Mouse (Mus musculus): ENCODE results near the gene Il12b.

Il12b gene

DNA sequence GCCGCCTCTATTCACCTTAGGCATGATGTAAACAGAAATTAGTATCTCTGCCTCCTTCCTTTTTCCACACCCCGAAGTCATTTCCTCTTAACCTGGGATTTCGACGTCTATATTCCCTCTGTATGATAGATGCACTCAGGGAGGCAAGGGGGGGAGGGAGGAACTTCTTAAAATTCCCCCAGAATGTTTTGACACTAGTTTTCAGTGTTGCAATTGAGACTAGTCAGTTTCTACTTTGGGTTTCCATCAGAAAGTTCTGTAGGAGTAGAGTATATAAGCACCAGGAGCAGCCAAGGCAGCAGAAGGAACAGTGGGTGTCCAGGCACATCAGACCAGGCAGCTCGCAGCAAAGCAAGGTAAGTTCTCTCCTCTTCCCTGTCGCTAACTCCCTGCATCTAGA is at the start of gene Il12b:
TSS of gene Il12b (plus strand) at position 301 of the 400 bp plus-strand sequence.
- no peak for DNase-seq

DNA sequence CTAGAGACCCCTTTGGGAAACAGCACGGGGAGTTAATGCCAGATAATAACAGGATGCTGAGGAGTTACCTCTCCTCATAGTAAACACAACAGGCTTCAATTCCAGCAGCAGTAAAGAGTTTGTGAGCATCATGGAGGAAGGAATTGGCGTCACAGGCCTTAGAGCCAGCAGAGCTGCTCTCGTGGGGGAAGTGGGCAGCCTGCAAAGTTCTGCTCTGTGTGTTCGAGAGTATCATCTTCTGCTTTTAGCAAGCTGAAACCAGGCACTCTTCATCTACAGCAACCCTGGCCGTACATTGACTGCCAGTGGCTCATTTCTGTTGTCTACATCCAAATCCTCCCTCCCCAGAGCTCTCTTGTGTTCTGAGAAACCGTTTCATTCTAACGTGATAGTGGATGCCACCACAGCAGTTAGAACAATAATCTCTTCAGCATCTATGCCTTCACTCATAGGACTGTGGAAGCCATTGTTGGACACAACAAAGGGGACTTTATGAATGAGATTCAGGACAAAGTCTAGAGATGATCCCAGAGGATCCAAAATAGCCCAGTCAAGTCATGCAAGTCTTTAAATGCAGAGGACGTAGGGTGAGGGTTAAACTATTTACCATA is 44.9 kb upstream of the Il12b start:
- DNase-seq = no peak

DNA sequence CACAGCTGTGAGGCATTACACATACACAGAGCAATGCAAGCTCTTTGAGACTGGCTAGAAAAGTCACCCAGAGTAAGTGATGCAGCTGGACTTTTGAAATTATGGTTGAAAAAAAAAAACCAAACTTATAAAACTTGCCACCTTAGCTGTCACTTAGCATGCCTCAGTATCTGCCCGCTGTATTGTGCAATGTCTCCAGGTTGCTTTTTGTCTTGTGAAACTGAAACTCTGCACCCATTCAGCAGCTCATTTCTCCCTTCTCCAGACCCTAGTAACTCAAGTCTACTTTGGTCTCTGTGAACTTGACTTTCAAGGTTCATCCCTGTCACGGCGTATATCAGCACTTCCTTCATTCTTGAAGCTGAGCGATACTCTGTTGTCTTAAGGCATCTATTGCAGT is 43.7 kb upstream of the Il12b start:
- DNase-seq = no peak

DNA sequence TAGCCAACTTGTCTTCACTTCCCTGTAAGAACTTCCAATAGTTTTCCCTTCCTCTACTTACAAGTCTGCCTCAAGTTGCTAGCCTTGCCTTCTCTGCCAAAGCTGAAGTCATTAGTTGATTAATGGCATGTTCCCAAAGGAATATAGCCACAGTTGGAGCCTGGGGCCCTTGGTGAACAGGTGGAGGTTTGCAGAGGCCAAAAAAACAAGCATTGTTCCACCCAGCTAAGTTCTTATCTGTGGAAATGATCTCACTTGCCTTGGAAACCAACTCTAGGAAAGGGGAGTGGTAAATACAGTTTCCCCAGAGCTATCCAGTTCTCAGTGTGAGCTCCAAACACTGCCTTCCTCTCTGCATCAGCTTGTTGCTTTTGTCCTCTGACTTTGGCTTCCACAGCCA is 35.3 kb upstream of the Il12b start:
- DNase-seq = no peak

DNA sequence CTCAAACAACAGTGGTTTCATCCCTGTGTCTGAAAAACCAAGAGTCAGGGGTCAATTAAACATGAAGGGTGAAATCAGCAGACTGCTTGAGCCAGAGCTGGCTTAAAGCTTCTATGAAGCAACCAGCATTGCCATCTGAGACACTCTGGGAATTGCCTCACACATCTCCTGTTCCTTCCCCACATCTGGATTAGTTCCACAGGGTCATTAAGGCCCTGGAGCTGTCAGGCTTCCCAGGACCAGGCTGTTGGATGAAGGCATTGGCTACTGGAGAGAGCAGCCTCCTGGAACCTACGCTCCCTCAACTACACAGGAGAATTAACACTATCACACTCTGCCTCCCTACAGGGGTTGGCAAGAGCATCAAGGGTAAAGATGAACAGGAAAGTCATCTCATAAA is 32.2 kb upstream of the Il12b start:
- DNase-seq = no peak

DNA sequence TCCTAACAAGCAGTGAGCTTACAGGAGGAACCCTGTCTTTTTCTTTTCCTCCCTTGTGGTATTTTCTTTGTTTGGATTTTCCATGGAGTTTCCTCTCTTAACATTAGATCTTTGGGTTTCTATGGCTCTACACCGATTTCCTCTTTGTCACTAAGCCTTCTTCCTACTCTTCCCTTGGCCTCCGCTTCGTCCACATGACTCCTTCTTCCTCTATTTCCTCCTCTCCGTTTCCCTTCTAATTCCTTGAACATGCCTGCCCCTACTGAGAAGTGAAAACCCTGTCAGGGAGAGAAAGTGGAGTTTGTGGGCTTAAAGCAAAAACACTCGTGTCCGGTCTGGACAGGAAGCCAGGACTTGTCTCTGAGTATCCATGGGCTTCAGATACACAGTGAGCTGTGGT is 27.0 kb upstream of the Il12b start:
- DNase-seq = no peak

DNA sequence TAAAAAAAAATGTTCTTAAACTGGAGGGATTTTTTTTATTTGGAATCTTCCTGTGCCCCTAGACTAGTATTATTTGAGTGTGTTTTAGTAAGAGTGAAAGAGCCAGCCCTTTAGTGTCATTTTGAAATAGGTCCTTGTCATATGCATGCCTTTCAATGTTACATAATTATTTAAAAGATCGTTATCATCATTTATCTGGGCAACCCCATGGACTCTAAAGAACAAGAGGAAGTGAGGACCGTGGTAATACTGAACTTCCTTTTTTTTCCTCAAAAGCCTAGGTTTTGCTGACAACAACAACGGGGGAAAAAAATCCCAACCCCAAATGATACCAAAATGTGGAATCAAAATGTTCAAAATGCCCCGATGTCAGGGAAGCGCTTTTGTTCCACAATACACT is 22.0 kb upstream of the Il12b start:
- DNase-seq = no peak

DNA sequence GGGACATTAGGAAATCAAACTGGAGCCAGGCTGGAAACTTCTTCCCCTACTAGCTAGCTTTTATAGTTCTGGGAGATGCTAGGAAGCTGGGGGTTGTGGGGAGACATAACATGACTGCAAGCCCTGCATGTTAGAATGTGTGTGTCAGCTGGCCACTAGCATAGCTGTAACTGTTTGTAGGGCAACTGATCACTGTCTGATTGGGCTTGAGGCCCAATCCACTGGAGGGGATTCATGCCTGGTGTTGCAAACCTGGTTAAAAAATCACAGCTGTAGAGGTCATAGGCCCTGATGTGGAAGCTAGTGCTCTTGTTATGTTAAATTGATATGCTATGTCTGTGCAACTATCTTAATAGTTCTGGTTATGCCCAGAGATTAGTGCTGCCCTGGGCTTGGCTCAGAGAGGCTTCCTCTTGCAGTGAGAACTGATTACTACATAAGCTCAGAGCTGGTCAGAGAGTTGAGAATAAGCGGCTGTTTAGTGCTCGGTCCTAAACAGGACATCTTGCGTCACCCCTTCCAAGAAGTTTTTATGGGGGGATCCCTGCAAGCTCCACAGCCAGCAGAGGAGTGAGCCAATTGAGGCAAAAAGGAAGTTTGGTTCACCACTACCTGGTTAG is 19.3 kb upstream of the Il12b start:
- no peak for DNase-seq

DNA sequence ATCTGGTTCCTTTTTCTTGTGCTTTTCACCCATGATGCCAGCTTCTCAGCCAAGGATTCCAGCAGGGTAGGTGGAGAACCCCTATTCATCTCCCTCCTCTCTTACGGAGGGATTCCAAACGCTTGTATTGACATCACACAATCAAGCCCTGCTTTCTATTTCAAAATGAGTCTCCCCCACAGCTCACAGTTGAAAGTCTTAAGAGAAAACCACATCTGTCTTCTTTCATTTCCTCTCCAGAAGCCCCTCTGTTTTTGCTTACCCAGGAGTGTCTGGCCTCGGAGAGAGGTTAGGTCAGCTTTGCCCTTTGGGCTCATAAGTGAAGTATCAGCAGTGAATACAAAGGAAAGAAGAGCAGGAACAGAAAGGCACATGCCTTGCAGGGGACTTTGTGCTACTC is 17.7 kb upstream of the Il12b start:
- DNase-seq = no peak

DNA sequence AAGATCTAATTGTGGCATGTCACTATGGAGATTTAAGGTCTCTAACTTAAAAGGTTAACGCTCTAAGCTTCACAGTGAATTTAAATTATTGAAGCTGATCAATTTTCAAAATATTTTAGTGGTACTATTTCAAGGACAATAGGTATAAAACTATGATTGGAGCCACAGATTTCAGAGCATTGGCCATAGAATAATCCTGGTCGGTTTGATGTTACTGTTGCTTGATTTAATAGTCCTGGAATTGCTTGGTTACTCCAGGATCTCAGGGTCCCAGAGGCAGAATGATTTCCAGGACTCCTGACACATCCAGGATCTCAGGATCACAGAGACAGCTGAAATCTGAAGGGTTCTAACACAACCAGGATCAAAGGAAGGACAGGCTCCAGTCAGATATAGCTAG is 12.8 kb upstream of the Il12b start:
- DNase-seq = no peak

DNA sequence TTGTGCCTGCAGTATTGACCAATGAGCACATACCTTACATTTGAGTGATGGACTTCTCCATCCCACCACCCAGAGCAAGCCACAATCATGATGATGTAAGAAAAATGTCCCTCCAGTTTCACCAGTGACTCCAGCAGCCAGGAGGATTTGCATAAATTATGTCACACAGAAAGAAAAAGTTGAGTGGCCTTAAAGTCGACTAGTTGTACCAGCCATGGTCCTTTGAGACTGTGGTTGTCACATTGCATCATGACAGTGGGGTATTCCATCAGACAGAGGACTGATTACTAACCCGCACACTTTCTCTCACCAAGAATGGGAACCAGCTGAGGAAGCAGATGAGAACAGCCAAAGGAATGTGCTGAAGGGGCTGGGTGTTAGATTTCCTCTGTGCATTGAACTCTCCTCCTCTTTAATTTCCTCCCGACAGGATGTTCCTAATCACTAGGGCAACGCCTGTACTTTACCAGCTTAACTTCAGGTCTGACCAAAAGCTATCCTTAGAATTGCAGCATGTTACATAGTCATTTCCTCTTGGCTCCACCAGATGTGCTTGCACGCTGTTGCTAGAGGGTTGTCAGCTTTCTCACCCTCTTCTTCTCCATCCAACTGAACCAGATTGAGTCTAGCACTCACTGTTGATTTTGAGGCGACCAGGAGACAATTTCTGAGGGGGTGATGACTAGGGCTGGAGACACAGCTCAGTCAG is 9.7 kb upstream of the Il12b start:
- no peak for DNase-seq

DNA sequence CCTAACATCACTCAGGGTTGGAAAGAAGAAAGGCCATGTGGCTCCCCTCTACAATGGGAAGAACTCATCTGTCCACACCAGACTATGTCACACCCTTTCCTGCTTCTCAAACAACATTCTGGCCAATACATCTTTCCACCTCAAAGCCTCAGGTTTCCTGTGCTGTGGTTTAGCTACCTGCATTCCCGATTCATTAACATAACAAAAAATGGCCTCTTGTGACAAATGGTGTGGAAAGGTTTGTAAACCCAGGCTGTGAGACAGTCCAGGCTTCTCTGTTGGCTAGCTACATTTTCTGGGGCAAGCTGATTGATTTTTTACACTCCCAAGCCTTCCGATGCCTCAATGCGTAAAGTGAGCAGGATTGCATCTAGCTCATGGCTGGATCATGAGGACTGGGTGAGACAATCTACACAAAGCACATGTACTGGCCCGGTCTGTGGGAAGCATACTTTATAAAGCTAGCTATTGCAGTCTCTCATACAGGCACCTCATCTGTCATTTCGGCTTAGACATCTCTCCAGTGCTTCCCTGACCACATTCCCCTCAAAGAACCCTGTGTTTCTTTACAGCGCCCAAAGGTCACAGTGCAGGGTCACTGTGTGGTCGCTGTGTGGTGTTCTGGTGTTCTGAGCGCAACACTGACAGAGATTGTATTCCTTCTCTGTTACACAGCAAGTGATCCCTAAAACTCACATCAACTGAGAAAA is 6.6 kb upstream of the Il12b start:
- no peak for DNase-seq

DNA sequence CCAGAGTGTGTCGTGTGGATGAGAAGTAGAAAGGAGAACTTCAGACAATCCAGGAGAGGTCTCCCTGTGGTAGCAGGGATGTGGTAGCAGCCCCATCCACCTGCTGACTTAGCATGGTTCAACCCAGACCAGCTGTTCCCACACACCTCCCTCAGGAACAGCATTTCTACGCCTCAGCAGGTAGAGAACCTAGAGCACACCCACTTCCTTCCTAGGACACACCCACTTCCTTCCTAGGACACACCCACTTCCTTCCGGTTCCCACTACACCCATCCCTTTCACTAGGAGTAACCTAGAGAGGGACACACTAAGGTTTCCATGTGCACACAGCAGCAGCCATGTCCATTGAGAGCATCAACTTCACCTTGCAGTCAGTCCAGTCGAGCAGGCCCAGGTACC is 4.5 kb upstream of the Il12b start:
- DNase-seq = no peak

DNA sequence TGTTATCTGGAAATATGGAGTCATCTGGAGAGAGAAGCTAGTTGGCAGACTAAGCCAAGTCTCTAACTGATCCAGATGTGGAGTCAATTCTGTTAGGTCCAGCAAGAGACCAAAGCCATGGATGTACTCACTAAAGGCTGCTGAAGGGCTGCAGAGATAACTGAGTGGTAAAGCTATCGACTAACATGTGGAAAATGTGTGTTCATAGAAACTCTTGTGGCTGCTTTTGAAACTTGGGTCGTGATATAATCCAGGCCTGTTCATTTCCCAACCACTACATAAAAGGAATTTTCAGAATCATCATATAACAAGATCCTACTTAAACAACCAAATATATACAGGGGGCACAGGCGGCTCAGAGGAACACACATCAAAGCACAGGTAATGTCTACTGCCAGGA is 2.3 kb upstream of the Il12b start:
- no peak for DNase-seq

DNA sequence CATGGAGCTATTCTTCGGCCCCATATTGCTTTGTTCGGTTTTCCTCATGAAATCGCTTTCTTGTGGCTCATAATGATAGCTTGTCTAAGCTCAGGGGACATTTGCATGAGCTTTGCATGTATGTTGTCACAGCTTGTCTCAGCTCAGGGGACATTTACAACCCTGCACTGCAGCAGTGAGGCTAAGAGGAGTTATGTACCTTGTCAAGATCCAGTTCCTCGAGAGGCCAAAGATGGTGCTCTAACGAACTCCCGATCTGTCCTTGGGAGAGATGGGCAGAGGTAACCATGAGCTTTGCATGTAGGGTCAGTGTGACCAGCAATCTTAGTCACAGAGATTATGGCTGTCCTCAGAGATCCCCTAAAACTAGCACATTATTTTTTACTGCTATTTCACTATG is 1.5 kb upstream of the Il12b start:
- DNase-seq = no peak

DNA sequence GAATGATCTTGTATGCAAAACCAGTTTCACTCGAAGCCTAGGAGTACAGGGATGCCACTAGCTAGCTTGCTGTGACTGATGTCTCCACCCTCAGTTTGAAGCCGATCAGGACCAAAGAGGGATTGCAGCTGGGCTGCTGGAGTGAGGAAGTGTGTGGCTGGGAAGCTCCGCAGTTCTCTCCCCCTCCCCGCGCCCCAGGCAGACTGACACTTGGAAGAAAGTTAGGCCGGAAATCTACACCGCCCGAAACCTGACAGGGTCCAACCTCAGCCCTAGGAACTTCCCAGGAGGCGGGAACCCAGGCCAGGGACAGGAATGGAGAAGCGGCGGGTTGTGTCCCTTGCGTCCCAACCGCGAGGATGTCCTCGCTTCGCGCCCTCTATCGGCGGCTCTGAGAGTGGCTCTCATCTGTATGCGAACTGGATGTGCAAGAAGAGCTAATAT is 1.1 kb upstream of the Il12b start:
- peak; percentile 82 for DNase-seq

DNA sequence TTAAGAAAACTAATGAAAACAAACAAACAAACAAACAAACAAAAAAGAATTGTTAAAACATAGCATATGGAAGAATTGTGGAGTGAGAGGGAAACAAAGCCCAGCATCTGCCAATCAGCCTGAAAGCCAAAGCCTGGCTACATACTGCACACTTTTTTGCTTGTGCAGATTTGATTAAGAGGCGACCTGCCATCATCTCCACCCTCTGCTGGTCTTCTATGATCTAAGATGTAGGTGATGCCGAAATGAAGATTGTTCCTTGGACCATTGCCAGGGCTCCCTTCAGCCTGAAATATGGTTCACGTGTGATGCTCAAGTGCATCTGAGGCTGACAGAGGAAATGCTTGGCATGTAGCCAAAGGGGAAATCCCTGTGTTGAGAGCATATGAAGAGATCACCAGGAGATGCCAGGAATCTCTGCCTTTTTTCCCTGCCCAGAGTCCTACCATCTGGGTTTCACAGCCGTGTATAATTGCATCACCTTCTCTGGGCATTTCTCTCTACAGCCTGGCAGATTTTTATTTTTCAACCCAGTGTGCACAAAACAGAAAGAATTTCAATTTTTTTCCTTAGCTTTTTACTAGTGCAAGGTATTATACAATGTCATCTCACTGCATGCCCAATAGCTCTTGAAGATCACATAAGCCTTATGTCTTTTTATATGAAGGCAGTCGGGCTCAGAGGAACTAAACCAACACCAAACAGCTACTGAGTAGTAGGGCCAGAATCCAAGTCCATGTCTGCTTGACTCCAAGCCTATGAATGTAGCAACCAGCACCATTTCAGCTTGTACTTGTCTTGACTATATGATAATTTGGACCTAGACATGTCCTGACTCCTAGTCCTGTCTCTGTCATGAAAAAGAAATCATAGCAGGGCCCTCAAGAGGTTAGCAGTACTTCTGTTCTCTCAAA is 2.0 kb downstream of the Il12b start:
- DNase-seq = peak; percentile 16

DNA sequence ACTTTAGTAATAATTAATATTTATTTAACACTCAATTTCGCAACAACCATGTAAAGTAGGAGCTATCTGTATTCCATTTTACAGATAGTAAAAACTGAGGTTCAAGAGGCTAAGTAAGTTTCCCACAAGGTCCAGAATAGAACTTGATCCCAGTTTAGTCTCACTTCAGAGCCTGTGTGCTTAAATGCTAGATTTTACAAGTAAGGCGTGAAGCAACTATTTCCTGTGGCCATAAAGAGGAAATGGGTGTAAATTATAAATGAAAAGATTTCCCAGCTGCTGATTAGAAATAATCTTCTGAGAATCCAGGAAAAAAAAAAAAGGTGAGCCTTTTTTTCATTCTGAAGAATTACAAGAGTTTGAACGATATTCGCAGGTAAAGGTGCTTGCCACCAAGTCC is 5.2 kb downstream of the Il12b start:
- DNase-seq = no peak

DNA sequence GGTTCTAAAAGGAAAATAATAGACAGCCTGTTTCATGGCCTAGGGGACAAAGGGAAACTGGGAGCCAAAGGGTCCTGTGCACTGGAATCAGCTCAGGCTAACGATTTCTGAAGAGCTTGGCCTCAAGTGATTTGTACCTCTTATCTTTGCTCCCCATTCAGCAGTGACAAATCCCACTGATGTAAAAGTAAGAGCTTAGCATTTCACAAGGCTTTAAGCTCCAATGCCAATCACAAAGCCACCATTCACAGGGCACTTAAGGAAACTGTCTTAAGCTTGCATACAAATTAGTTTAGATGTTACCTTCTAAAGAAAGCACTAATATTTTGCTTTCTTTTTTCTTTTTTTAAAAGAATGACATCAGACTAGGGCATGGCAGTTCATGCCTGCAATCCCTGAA is 6.1 kb downstream of the Il12b start:
- no peak for DNase-seq

DNA sequence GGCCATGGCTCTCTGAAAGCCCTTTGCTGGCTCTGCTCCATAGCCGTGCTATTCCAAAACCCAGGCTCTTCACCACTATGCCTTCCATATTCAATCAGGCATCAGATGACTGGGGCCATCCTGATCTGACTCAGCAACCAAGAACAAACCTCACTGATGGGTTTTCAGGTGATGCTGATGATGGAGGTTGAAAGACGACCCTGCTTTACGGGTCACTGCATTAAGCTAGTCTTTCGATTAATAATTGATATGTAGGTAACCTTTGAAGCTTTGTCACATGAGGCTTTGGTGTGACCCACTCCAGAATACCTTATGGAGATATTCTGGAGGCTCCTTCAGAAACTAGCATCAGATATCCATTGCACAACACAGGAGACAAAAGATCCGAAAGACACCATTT is 6.6 kb downstream of the Il12b start:
- DNase-seq = no peak

DNA sequence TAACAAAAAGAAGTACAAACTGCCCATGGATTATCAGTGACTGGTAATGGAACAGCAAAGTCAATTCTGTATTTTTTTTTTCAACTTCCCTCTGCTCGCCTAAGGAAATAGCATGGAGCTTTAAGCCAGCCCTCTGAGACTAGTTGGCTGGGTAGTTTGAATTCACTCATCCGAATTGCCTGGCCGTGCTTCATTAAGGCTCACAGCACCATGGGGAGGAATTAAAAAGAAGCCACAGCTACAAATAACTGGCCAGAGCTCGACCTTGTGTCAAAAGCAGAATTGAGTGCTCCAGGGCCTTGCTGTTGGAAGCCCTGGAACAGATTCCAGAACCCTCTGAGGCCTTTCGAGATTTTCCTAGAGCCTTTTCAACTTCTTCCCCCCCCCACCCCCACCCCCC is 8.8 kb downstream of the Il12b start:
- no peak for DNase-seq

DNA sequence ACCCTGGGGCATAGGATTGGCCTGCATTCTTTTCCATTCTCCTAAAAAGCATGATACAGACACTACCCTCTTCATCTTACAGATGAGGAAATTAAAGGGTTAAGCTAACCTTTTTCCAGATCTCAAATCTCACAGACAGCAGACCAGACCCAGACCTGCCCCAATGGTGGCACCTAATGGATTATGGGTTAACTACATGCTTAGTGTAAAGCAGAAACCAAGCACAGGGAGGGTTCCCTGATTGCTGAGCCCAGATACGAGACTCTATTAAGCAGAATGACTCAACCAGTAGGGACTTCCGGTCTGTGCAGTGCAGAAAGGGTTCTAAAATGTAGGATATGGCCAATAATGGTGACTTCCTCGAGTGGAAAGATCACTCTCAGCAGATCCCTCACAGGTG is 10.6 kb downstream of the Il12b start:
- no peak for DNase-seq

DNA sequence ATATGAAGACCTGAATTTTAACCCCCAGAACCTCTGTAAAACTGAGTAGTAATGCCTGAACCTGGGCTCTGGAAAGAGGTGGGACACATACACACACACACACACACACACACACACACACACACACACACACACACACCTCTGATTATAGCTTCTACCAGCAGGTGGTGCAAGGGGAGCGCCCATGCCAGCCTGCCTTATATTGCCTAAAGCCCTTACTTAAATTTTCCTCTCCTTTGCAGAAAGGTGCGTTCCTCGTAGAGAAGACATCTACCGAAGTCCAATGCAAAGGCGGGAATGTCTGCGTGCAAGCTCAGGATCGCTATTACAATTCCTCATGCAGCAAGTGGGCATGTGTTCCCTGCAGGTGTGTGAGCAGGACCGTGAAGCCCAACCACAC is 12.4 kb downstream of the Il12b start:
- DNase-seq = no peak
